Mouse (Mus musculus) kidney, embryonic 14.5 days (tissue): Measurements from ENCODE around the gene Dok5. TPM values are rescaled to one million over a fixed set of nuclear protein-coding genes. Genes with fewer than 3 reads are reported as not detected.

ENCODE experiments used
- ATAC-seq: fragments of 200-750 bp; cut with Nextera tagmentation; 2 replicates; pipeline ENCODE4 v1.8.0; 2017; ENCODE audit warnings: moderate number of reproducible peaks, mild to moderate bottlenecking, moderate TSS enrichment, moderate library complexity; ENCODE audit not compliant: low FRiP score, low TSS enrichment
- H3K27ac ChIP-seq: fragments of 300-500 bp; sonication (generic); 2 replicates; pipeline ENCODE4 v1.5.1; 2014; ENCODE audit warnings: low read depth, mild to moderate bottlenecking, low read length, moderate library complexity, mixed read lengths
- H3K27me3 ChIP-seq: fragments of 300-500 bp; sonication (generic); 2 replicates; pipeline ENCODE4 v1.6.1; 2014; ENCODE audit warnings: mild to moderate bottlenecking, low read length; ENCODE audit not compliant: control insufficient read depth, insufficient read depth
- H3K36me3 ChIP-seq: fragments of 300-500 bp; sonication (generic); 2 replicates; pipeline ENCODE4 v1.6.1; 2014; ENCODE audit warnings: low read length, mixed read lengths; ENCODE audit not compliant: control insufficient read depth, insufficient read depth
- H3K4me1 ChIP-seq: fragments of 300-500 bp; sonication (generic); 2 replicates; pipeline ENCODE4 v1.6.1; 2014; ENCODE audit warnings: low read length, mixed read lengths; ENCODE audit not compliant: control insufficient read depth, insufficient read depth
- H3K4me2 ChIP-seq: fragments of 300-500 bp; sonication (generic); replicated peaks from 2 replicates; pipeline ENCODE4 v1.6.1; 2014; ENCODE audit warnings: low read depth, mild to moderate bottlenecking, low read length
- H3K4me3 ChIP-seq: fragments of 300-500 bp; sonication (generic); 2 replicates; pipeline ENCODE4 v1.5.1; 2014; ENCODE audit warnings: mild to moderate bottlenecking, low read length
- H3K9ac ChIP-seq: fragments of 300-500 bp; sonication (generic); 2 replicates; pipeline ENCODE4 v1.6.1; 2014; ENCODE audit warnings: low read depth, mild to moderate bottlenecking, low read length, moderate library complexity
- H3K9me3 ChIP-seq: fragments of 300-500 bp; sonication (generic); 2 replicates; pipeline ENCODE4 v1.6.1; 2016; ENCODE audit warnings: low read length; ENCODE audit not compliant: control insufficient read depth
- WGBS: fragments of 180-500 bp; shearing (Covaris S2); extraction: QIAGEN DNeasy Blood & Tissue Kit; methylation state at CpG from one replicate; pipeline ENCODE4 v1.1.7; 2014; 5-methylcytosine and 5-hydroxymethylcytosine counted together
- polyA plus RNA-seq: library from polyadenylated mRNA; unstranded; fragments of >200 nt; fragmentation: Nextera tagmentation; extraction: Ambion mirVana; gene quantifications from 2 replicates; pipeline ENCODE4 v1.2.1, GENCODE M21; 2014

The Dok5 gene
- polyA plus RNA-seq, 1 experiment from 2014 or later = 0.85 TPM

DNA sequence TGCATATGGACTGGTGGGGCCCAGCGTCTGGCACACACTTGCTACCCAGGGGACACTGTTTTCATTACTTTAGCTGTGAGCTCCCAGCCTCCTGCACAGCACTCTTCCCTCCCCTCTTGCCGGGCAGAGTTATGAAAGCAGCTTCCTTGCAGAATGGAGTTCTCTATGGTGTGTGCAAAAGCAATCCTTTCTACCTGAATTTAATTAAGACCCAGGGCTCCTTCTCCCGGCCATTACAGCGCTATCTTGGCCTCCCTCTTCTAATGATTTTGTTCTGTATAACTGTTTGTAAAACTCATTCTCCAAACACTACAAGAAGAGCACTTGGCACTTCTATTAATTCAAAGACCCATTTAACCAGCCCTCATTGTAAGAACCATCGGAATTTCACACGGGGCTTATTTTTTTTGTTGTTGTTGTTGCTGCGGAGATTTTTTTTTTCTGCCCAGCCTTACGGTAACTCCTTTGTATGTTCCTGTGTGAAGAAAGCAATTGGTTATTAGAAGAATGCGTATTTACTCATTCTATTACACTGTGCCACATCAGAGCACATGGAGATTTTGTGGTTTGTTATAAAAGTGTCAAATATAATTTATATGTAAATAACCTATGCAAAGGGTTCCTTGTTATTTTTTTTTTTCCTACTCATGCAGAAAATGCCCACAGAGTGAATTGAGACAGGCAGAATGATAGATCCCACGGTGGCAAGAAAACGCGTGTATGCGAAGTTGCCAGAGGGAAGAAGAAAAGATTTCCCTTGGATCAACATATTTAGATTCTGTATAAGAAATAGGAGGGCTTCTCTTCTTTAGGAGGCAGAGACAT, 170.8 kb downstream of the Dok5 start:
- H3K27ac ChIP-seq = no peak overlapping the region
- peaks cover 7% of the 10 kb centered on the region; the same call in 1 of the 2 replicates for H3K9me3 ChIP-seq
- no peaks in the 10 kb centered on the region for H3K36me3 ChIP-seq
- no peak overlapping the region for H3K4me3 ChIP-seq
- H3K4me2 ChIP-seq = no peak overlapping the region
- ATAC-seq = no peak
- H3K4me1 ChIP-seq = no peaks in the 10 kb centered on the region
- H3K27me3 ChIP-seq = no peaks in the 10 kb centered on the region
- 73% methylated on average over 13 of the region's 13 CpGs for WGBS
- H3K9ac ChIP-seq = no peak overlapping the region

DNA sequence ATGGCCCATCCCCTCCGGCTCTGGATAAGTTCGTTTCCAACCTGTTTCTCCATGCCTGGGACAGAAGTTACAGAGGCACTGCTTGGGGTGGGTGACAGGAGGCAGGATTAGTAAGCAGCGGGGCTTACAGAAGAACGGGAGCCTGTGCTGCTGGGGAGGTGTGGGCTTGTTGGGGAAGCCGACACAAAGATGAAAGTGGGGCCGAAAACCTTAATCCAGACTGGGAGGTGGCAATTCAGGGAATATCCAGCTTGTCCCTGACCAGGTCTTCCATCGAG, 171.4 kb downstream of the Dok5 start:
- no peaks in the 10 kb centered on the region for H3K27me3 ChIP-seq
- 89% methylated on average over 7 of the region's 7 CpGs for WGBS

DNA sequence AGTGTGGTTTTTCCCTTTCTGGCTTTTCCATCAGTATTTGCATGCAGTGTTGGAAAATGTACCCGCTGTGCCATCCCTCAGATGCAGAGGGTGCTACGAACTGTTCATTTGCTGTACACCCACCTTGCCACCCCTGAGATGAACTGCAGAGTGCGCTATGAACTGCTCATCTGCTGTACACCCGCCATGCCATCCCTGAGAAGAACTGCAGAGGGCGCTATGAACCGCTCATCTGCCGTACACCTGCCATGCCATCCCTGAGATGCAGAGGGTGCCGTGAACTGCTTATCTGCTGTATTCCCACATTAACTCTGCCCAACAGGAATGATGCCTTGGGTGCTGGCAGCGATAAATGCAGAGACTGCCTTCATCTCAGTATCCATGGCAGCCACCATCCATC, 171.8 kb downstream of the Dok5 start:
- peaks cover 7% of the 10 kb centered on the region; the same call in 1 of the 2 replicates for H3K9me3 ChIP-seq
- ATAC-seq = no peak
- H3K27ac ChIP-seq = no peak overlapping the region
- H3K27me3 ChIP-seq = no peaks in the 10 kb centered on the region
- H3K4me2 ChIP-seq = no peak overlapping the region
- H3K4me3 ChIP-seq = no peak overlapping the region
- H3K36me3 ChIP-seq = no peaks in the 10 kb centered on the region
- no peaks in the 10 kb centered on the region for H3K4me1 ChIP-seq
- WGBS = 95% methylated on average over 9 of the region's 9 CpGs
- no peak overlapping the region for H3K9ac ChIP-seq

More for the DNA sequence above, 171.4 kb downstream of the Dok5 start:
- no peak for ATAC-seq
- no peaks in the 10 kb centered on the region for H3K36me3 ChIP-seq
- no peak overlapping the region for H3K4me3 ChIP-seq
- H3K4me1 ChIP-seq = no peaks in the 10 kb centered on the region
- no peak overlapping the region for H3K27ac ChIP-seq
- no peak overlapping the region for H3K4me2 ChIP-seq
- H3K9me3 ChIP-seq = peaks cover 7% of the 10 kb centered on the region; the same call in 1 of the 2 replicates
- H3K9ac ChIP-seq = no peak overlapping the region

DNA sequence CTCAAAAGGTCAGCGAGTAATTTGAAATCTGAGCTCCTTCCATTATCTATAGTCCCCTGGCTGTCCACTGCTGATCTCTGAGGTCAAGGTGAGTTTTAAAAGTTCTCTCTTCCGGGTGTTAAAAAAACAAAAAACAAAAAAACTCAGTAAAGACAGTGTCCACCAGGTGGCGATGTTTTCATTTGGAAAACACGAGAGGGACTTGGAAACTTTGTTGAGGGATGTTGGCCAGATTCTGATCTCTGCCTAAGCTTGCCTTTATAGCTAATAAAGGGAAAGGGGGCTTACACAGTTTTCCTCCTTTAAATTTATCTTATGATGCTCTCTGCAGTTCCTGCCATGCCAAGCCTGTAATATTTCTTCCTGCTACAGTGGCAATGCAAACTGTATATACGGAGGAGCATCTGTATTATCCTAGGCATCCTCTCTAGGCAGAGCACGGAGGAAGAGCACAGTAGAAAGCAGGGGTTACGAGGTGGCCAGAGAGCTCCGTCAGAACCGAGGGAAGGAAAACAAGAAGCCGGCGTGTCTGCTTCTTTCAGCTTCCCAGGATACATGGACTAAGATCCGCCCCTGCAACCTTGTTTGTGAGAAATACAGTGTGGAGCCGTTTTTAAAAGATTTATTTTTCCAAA, 181.1 kb downstream of the Dok5 start:
- no peak overlapping the region for H3K9ac ChIP-seq
- WGBS = 32% methylated on average over 13 of the region's 13 CpGs
- H3K27me3 ChIP-seq = no peaks in the 10 kb centered on the region
- no peaks in the 10 kb centered on the region for H3K4me1 ChIP-seq
- H3K4me2 ChIP-seq = no peak overlapping the region; the same call in 1 of the 2 replicates
- no peaks in the 10 kb centered on the region for H3K9me3 ChIP-seq
- H3K27ac ChIP-seq = no peak overlapping the region
- no peak overlapping the region for H3K4me3 ChIP-seq
- no peaks in the 10 kb centered on the region for H3K36me3 ChIP-seq
- ATAC-seq = no peak

DNA sequence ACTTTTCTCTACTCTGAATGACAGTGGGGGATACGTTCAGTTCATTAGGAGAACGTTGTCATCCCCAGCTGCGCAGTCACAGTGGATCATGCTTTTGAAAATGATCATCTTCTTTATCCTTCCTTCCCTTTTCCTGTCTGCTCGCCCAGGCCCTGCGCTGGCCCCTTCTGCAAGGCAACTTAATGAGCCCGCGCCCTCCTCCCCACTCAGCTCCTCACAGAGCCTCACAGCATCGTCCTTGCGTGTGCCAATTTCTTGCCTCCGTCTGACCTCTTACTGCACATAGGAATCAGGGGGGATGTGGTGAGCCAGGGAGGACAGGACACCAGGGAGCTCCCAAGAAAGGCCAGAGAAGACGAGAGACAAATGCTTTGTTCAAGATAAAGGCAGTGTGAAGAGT, 182.3 kb downstream of the Dok5 start:
- Histone ChIP-seq H3K36me3 (no peaks in the 10 kb centered on the region), H3K4me2 (no peak overlapping the region), H3K27ac (no peak overlapping the region), H3K9me3 (no peaks in the 10 kb centered on the region), H3K4me1 (no peaks in the 10 kb centered on the region), H3K9ac (no peak overlapping the region), H3K27me3 (no peaks in the 10 kb centered on the region), H3K4me3 (no peak overlapping the region)
- ATAC-seq = no peak
- 81% methylated on average over 11 of the region's 11 CpGs for WGBS

DNA sequence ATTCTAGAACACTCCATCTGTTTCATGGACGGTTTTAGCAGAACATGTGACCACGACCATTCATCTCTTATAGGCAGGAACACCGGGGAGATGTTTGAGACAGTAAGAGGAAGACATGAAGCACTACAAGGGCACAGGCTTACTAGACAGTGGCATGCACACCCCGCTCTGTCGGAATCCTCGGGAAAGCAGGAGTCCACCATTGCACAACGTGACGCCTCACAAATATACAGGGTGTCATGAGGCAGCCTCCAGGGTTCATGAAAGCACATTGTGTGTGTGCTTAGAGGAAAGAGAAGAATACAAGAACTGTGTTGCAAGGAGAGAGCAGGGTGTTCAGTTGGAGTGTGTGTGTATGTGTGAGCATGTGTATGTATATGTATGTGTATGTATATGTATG, 184.0 kb downstream of the Dok5 start:
- WGBS = 86% methylated on average over 8 of the region's 8 CpGs
- Histone ChIP-seq H3K4me1 (no peaks in the 10 kb centered on the region), H3K4me3 (no peak overlapping the region), H3K27me3 (no peaks in the 10 kb centered on the region), H3K9ac (no peak overlapping the region), H3K9me3 (no peaks in the 10 kb centered on the region), H3K36me3 (no peaks in the 10 kb centered on the region), H3K27ac (no peak overlapping the region), H3K4me2 (no peak overlapping the region)
- ATAC-seq = no peak

- WGBS = 37% methylated on average over 3 of the region's 3 CpGs
- no peaks in the 10 kb centered on the region for H3K9me3 ChIP-seq
- H3K9ac ChIP-seq = no peak overlapping the region
- no peaks in the 10 kb centered on the region for H3K36me3 ChIP-seq
- H3K4me2 ChIP-seq = no peak overlapping the region
- ATAC-seq = no peak
- H3K27ac ChIP-seq = no peak overlapping the region
- H3K27me3 ChIP-seq = no peaks in the 10 kb centered on the region
- H3K4me3 ChIP-seq = no peak overlapping the region
- H3K4me1 ChIP-seq = no peaks in the 10 kb centered on the region
Measured at GRCm38 (mm10) chr2:170922260-170922659, 190.7 kb downstream of the Dok5 start.

DNA sequence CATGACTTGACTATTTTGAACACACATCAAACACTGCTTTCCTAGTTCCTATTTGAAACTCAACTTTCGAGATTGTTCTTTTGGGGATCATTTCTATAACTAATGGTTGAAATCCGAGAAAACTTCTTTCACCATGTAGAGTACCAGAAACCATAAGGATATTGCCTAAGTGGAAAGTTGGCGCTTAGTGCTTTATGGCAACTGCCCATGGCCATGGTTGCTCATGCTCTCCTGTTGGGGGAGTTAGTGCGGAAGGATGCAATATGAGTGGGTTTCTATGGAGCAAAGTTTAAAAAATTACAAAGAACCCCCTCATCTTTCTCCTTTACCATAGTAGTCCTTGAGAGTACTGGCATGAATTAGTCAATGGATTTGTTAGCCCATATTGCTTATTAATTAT, 192.5 kb downstream of the Dok5 start:
- Histone ChIP-seq H3K27ac (no peak overlapping the region), H3K9me3 (no peaks in the 10 kb centered on the region), H3K4me3 (no peak overlapping the region), H3K4me1 (no peaks in the 10 kb centered on the region), H3K27me3 (no peaks in the 10 kb centered on the region), H3K36me3 (no peaks in the 10 kb centered on the region), H3K9ac (no peak overlapping the region), H3K4me2 (no peak overlapping the region)
- ATAC-seq = no peak
- 93% methylated on average over 4 of the region's 4 CpGs for WGBS

GRCm38 (mm10) chr2:170926237-170926636, 194.6 kb downstream of the Dok5 start:
- peak; percentile 57; the same call in 1 of the 2 replicates for ATAC-seq
- Histone ChIP-seq H3K4me2 (no peak overlapping the region), H3K27me3 (no peaks in the 10 kb centered on the region), H3K9me3 (no peaks in the 10 kb centered on the region), H3K9ac (no peak overlapping the region), H3K36me3 (no peaks in the 10 kb centered on the region), H3K4me3 (no peak overlapping the region), H3K4me1 (no peaks in the 10 kb centered on the region), H3K27ac (no peak overlapping the region)
- 56% methylated on average over 9 of the region's 9 CpGs for WGBS
